Mouse (Mus musculus) liver, adult 2 months (tissue): Measurements from ENCODE around the gene Slc39a11.
A peak's percentile ranks its signal among the peaks of the same experiment; 100 is the strongest.

Source experiments
- CTCF ChIP-seq: fragments of 200-500 bp; IDR thresholded peaks from 2 replicates; pipeline ENCODE4 v1.5.1; 2011; ENCODE audit warnings: low read depth, low read length, control low read depth
- POLR2A ChIP-seq: fragments of 200-500 bp; IDR thresholded peaks from 2 replicates; pipeline ENCODE4 v1.6.1; 2011; ENCODE audit warnings: low read length, control low read depth; ENCODE audit not compliant: insufficient read depth; ENCODE audit errors: extremely low read depth

DNA sequence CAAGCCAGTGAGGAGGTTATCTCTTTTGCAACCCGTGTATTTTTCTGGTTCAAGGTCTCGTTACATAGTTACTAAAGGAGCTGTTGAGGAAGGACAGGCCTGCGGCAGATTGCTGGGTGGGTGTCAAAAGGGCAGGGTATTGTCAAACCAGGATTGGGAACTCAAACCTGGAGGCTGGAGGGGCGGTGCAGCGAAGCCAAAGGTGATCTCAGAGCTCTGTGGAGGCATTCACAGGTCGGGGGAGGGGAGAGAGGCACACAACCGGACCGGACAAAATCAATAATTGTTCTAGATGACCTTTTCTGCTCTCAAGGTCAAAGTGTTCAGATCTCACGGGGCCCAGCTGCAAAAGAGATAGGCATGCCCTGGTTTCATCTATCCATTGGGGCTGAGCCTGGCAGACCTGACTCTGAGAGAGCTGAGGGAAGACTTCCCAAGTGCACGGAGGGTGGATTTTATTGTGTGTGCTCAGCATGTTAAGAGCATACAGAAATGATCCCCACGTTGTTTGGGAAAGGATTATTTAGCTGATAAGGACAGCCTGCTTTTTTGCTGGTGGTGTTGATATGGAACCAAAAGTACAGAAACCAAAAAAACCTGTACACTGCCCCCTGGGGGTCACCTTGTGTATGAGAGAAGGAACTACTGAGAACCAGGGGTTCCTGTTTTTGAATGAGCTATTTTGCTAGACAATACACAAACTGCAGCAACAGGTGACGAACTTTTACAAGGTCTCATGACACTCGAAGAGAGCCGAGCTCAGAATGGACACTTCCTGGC is 32.6 kb downstream of the Slc39a11 start:
- TF ChIP-seq POLR2A (no peak), CTCF (peak; percentile 13; the same call in 1 of the 2 replicates)
